Mouse (Mus musculus) ES-Bruce4 (cell line): ENCODE data around the gene Kcnk5. TPM values are rescaled to one million over a fixed set of nuclear protein-coding genes. Genes with fewer than 3 reads are reported as not detected.

Experiments used
- H3K27ac ChIP-seq: 2 replicates; pipeline ENCODE4 v1.5.1; 2012; ENCODE audit warnings: low read length, inconsistent platforms; ENCODE audit not compliant: insufficient read depth
- H3K27me3 ChIP-seq: 2 replicates; pipeline ENCODE4 v1.6.1; 2012; ENCODE audit warnings: mild to moderate bottlenecking, low read length, inconsistent platforms; ENCODE audit not compliant: control insufficient read depth, poor library complexity, insufficient read depth, severe bottlenecking
- H3K36me3 ChIP-seq: 2 replicates; pipeline ENCODE4 v1.6.1; 2012; ENCODE audit warnings: inconsistent platforms, mild to moderate bottlenecking, low read length, moderate library complexity; ENCODE audit not compliant: control insufficient read depth, poor library complexity, insufficient read depth, severe bottlenecking
- H3K4me1 ChIP-seq: one replicate; pipeline ENCODE4 v1.8.1; 2011; ENCODE audit warnings: low read length; ENCODE audit not compliant: control insufficient read depth, insufficient read depth
- H3K4me3 ChIP-seq: 2 replicates; pipeline ENCODE4 v1.5.1; 2011; ENCODE audit warnings: low read depth, mild to moderate bottlenecking, low read length
- H3K9ac ChIP-seq: 2 replicates; pipeline ENCODE4 v1.6.1; 2012; ENCODE audit warnings: low read depth, mild to moderate bottlenecking, inconsistent platforms; ENCODE audit not compliant: poor library complexity, severe bottlenecking
- H3K9me3 ChIP-seq: replicated peaks from 2 replicates; pipeline ENCODE4 v1.6.1; 2012; ENCODE audit warnings: mild to moderate bottlenecking, low read length, inconsistent platforms; ENCODE audit not compliant: control insufficient read depth, poor library complexity, insufficient read depth, severe bottlenecking
- CTCF ChIP-seq: IDR thresholded peaks from one replicate; pipeline ENCODE4 v1.8.1; 2011; ENCODE audit warnings: low read depth, low read length
- EP300 ChIP-seq: IDR thresholded peaks from 2 replicates; pipeline ENCODE4 v1.6.1; 2011; ENCODE audit warnings: low read depth, low read length; ENCODE audit not compliant: insufficient read depth
- POLR2A ChIP-seq: IDR thresholded peaks from one replicate; pipeline ENCODE4 v1.8.1; 2011; ENCODE audit warnings: low read length; ENCODE audit not compliant: insufficient read depth
- polyA plus RNA-seq: library from polyadenylated mRNA; stranded (reverse); fragments of >200 nt; gene quantifications from 2 replicates; pipeline ENCODE4 v1.2.4, GENCODE M21; 2011; ENCODE audit warnings: low read depth; ENCODE audit not compliant: missing spikeins, insufficient read depth, insufficient read length

Kcnk5 gene
- 15.8 and 21.5 TPM in 2 replicates for polyA plus RNA-seq

DNA sequence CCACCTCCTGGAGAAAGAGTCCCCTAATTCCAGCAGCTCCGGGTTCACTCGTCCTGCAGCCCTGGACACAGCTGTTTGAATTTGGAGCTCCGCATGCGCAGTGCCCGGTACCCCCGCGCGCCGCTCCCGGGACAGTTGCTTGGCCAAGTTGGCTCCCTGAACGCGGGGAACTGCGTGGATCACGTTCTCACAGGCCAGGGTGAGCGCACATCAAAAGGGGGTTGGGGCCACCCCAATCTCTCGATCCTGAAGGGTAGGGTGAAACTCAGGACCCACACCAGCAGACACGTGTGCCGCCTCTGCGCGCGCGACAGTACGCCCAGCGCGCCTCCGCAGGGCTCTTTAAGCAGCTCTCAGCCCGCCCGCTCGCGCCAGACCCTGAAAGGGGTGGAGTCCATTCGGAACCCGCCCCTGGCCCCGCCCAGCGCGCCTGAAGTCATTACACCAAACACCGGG, at the start of gene Kcnk5:
Gene Kcnk5 (minus strand): TSS at position 344 of the 456 bp plus-strand sequence.
- Histone ChIP-seq H3K9me3 (no peaks in the 10 kb centered on the region), H3K4me3 (peak within 1 kb of the TSS; percentile 98), H3K27ac (peak within 1 kb of the TSS; percentile 40; the same call in 1 of the 2 replicates), H3K9ac (peak within 1 kb of the TSS; percentile 78), H3K27me3 (no peaks in the 10 kb centered on the region), H3K4me1 (no peaks in the 10 kb centered on the region), H3K36me3 (no peaks in the 10 kb centered on the region; the same call in 1 of the 2 replicates)
- TF ChIP-seq CTCF (no peak), POLR2A (peak; percentile 99), EP300 (peak; percentile 49; the same call in 1 of the 2 replicates)

GRCm38 (mm10) chr14:20230063-20230491, 48.5 kb upstream of the Kcnk5 start:
- H3K27me3 ChIP-seq, result no peaks in the 10 kb centered on the region
- H3K4me3 ChIP-seq, result no peak overlapping the region
- no peak overlapping the region for H3K9ac ChIP-seq
- H3K36me3 ChIP-seq, result no peaks in the 10 kb centered on the region
- H3K4me1 ChIP-seq, result no peaks in the 10 kb centered on the region
- no peak overlapping the region for H3K27ac ChIP-seq
- TF ChIP-seq CTCF (no peak), POLR2A (no peak), EP300 (no peak)
- H3K9me3 ChIP-seq, result no peaks in the 10 kb centered on the region; the same call in 1 of the 2 replicates

GRCm38 (mm10) chr14:20229437-20229836, 47.8 kb upstream of the Kcnk5 start:
- Histone ChIP-seq H3K36me3 (no peaks in the 10 kb centered on the region), H3K4me1 (no peaks in the 10 kb centered on the region), H3K27me3 (no peaks in the 10 kb centered on the region), H3K9ac (no peak overlapping the region), H3K27ac (no peak overlapping the region), H3K4me3 (no peak overlapping the region), H3K9me3 (no peaks in the 10 kb centered on the region; the same call in 1 of the 2 replicates)
- no peak for TF ChIP-seq EP300
- TF ChIP-seq POLR2A, result no peak
- TF ChIP-seq CTCF, result no peak

DNA sequence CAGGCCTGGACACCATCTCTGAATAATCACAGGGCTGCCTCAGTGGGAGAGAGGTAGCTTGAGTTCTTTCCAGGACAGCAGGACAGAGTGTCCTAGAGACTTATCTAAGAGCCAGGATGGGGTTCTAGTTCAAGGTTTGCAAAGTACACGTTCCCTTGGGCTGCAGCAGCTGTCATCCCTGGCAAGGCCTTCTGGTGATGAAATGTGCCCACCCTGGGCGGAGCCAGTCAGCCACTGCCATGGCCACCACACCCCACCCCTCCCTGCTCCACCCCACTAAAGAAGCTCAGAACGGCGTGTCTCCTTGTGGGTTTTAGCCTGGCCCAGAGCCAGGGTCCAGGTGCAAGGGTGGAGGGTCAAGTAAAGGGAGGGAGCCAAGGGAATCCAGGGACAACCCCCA, 46.7 kb upstream of the Kcnk5 start:
- H3K27ac ChIP-seq, result no peak overlapping the region
- H3K27me3 ChIP-seq, result no peaks in the 10 kb centered on the region
- no peaks in the 10 kb centered on the region for H3K9me3 ChIP-seq

GRCm38 (mm10) chr14:20226982-20227381, 45.4 kb upstream of the Kcnk5 start:
- Histone ChIP-seq H3K27ac (no peak overlapping the region), H3K4me1 (no peaks in the 10 kb centered on the region), H3K27me3 (no peaks in the 10 kb centered on the region), H3K36me3 (no peaks in the 10 kb centered on the region), H3K9ac (no peak overlapping the region), H3K9me3 (no peaks in the 10 kb centered on the region), H3K4me3 (no peak overlapping the region)
- no peak for TF ChIP-seq EP300
- TF ChIP-seq POLR2A, result no peak
- no peak for TF ChIP-seq CTCF

More for the DNA sequence above, 46.7 kb upstream of the Kcnk5 start:
- no peaks in the 10 kb centered on the region for H3K4me1 ChIP-seq
- TF ChIP-seq CTCF (no peak), EP300 (no peak), POLR2A (no peak)
- no peak overlapping the region for H3K9ac ChIP-seq
- no peaks in the 10 kb centered on the region for H3K36me3 ChIP-seq
- no peak overlapping the region for H3K4me3 ChIP-seq

DNA sequence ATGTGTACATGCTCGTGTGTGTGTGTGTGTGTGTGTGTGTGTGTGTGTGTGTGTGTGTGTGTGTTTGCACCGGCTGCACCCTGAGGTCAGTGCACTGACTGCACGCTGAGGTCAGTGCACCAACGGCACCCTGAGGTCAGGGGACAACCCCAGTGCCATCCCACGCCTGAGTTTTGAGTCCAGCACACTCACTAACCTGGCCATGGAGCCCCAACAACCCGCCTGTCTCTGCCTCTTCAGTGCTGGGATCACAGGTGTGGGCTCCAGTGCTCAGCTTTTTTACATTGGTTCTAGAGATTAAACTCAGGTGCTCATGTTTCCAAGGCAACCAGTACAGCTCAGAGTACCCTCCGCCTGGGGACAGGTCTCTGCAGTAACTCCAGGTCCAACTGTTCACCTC, 44.9 kb upstream of the Kcnk5 start:
- Histone ChIP-seq H3K27me3 (no peaks in the 10 kb centered on the region), H3K36me3 (no peaks in the 10 kb centered on the region), H3K4me3 (no peak overlapping the region), H3K27ac (no peak overlapping the region), H3K9ac (no peak overlapping the region), H3K9me3 (no peaks in the 10 kb centered on the region), H3K4me1 (no peaks in the 10 kb centered on the region)
- TF ChIP-seq CTCF (no peak), POLR2A (no peak), EP300 (no peak)
